Mouse (Mus musculus) liver, postnatal 0 days (tissue): ENCODE measurements around the gene Rnf181. TPM values are rescaled to one million over a fixed set of nuclear protein-coding genes. Genes with fewer than 3 reads are reported as not detected.
A peak's percentile ranks its signal among the peaks of the same experiment; 100 is the strongest.

ENCODE experiments used
- ATAC-seq: fragments of 200-750 bp; cut with Nextera tagmentation; 2 replicates; pipeline ENCODE4 v1.8.0; 2017; ENCODE audit warnings: mild to moderate bottlenecking, moderate library complexity
- DNase-seq: peaks from one replicate; pipeline ENCODE4 v3.0.0-alpha.2; 2016
- H3K27ac ChIP-seq: fragments of 300-500 bp; sonication (generic); 2 replicates; pipeline ENCODE4 v1.5.1; 2014; ENCODE audit warnings: antibody characterized with exemption, moderate library complexity, mild to moderate bottlenecking, low read depth
- H3K27me3 ChIP-seq: fragments of 300-500 bp; sonication (generic); 2 replicates; pipeline ENCODE4 v1.6.1; 2014; ENCODE audit warnings: low read length, control low read depth, mixed read lengths; ENCODE audit not compliant: insufficient read depth
- H3K36me3 ChIP-seq: fragments of 300-500 bp; sonication (generic); replicated peaks from 2 replicates; pipeline ENCODE4 v1.6.1; 2014; ENCODE audit warnings: mild to moderate bottlenecking, control low read depth, low read length, moderate library complexity, mixed read lengths; ENCODE audit not compliant: insufficient read depth
- H3K4me1 ChIP-seq: fragments of 300-500 bp; sonication (generic); 2 replicates; pipeline ENCODE4 v1.6.1; 2014; ENCODE audit warnings: antibody characterized with exemption, mild to moderate bottlenecking, control low read depth; ENCODE audit not compliant: insufficient read depth
- H3K4me2 ChIP-seq: fragments of 300-500 bp; sonication (generic); 2 replicates; pipeline ENCODE4 v1.6.1; 2014; ENCODE audit warnings: low read depth, mild to moderate bottlenecking, low read length, moderate library complexity, mixed read lengths
- H3K4me3 ChIP-seq: fragments of 300-500 bp; sonication (generic); 2 replicates; pipeline ENCODE4 v1.5.1; 2014; ENCODE audit warnings: low read depth, low read length
- H3K9ac ChIP-seq: fragments of 300-500 bp; sonication (generic); replicated peaks from 2 replicates; pipeline ENCODE4 v1.6.1; 2014; ENCODE audit warnings: mild to moderate bottlenecking, moderate library complexity
- H3K9me3 ChIP-seq: fragments of 300-500 bp; sonication (generic); 2 replicates; pipeline ENCODE4 v1.6.1; 2016; ENCODE audit warnings: mild to moderate bottlenecking, control low read depth, low read length, mixed read lengths
- CTCF ChIP-seq: sonication (generic); IDR thresholded peaks from 2 replicates; pipeline ENCODE4 v1.5.1; 2016; ENCODE audit warnings: antibody characterized with exemption, low read depth
- EP300 ChIP-seq: IDR thresholded peaks from 2 replicates; pipeline ENCODE4 v1.6.1; 2016; ENCODE audit warnings: antibody characterized with exemption, low read depth, mild to moderate bottlenecking
- WGBS: fragments of 180-500 bp; shearing (Covaris S2); extraction: QIAGEN DNeasy Blood & Tissue Kit; methylation state at CpG from one replicate; pipeline ENCODE4 v1.1.7; 2014; ENCODE audit not compliant: insufficient replicate concordance; 5-methylcytosine and 5-hydroxymethylcytosine counted together
- polyA plus RNA-seq: library from polyadenylated mRNA; unstranded; fragments of >200 nt; fragmentation: Nextera tagmentation; extraction: Ambion mirVana; gene quantifications from 2 replicates; pipeline ENCODE4 v1.2.1, GENCODE M21; 2015

Gene Rnf181
- polyA plus RNA-seq, 1 experiment from 2014 or later = 63.2 TPM

GRCm38 (mm10) chr6:72333111-72333510 is 33.6 kb downstream of the Rnf181 start:
- Histone ChIP-seq H3K27me3 (no peaks in the 10 kb centered on the region), H3K36me3 (peaks cover 85% of the 10 kb centered on the region), H3K4me1 (no peaks in the 10 kb centered on the region; the same call in 1 of the 2 replicates), H3K4me2 (peak overlapping the region; percentile 6), H3K27ac (peak overlapping the region; percentile 39; the same call in 1 of the 2 replicates), H3K9me3 (no peaks in the 10 kb centered on the region), H3K9ac (no peak overlapping the region), H3K4me3 (no peak overlapping the region)
- DNase-seq (no peak), ATAC-seq (0 out of 2 replicates have a peak, but pooled peaks have one; percentile 19)
- TF ChIP-seq CTCF = no peak
- no peak for TF ChIP-seq EP300
- WGBS = 76% methylated on average over 5 of the region's 5 CpGs

GRCm38 (mm10) chr6:72330133-72330532 is 36.6 kb downstream of the Rnf181 start:
- H3K9me3 ChIP-seq = no peaks in the 10 kb centered on the region
- H3K4me2 ChIP-seq = no peak overlapping the region
- DNase-seq = no peak
- TF ChIP-seq EP300 (no peak), CTCF (no peak)
- WGBS = 89% methylated on average over 4 of the region's 4 CpGs
- H3K4me3 ChIP-seq = no peak overlapping the region
- ATAC-seq = no peak
- peaks cover 80% of the 10 kb centered on the region for H3K36me3 ChIP-seq
- H3K9ac ChIP-seq = no peak overlapping the region
- H3K4me1 ChIP-seq = no peaks in the 10 kb centered on the region; the same call in 1 of the 2 replicates
- H3K27ac ChIP-seq = no peak overlapping the region
- no peaks in the 10 kb centered on the region for H3K27me3 ChIP-seq

GRCm38 (mm10) chr6:72329019-72329418 is 37.7 kb downstream of the Rnf181 start:
- WGBS = 81% methylated on average over 5 of the region's 5 CpGs
- H3K4me2 ChIP-seq = no peak overlapping the region
- no peak overlapping the region for H3K4me3 ChIP-seq
- H3K9me3 ChIP-seq = no peaks in the 10 kb centered on the region
- H3K36me3 ChIP-seq = peaks cover 79% of the 10 kb centered on the region
- no peak overlapping the region for H3K9ac ChIP-seq
- H3K27ac ChIP-seq = no peak overlapping the region
- no peaks in the 10 kb centered on the region; the same call in 1 of the 2 replicates for H3K4me1 ChIP-seq
- no peaks in the 10 kb centered on the region for H3K27me3 ChIP-seq
- DNase-seq = no peak
- no peak for ATAC-seq
- no peak for TF ChIP-seq EP300
- no peak for TF ChIP-seq CTCF

- Histone ChIP-seq H3K27me3 (no peaks in the 10 kb centered on the region), H3K4me3 (no peak overlapping the region), H3K27ac (no peak overlapping the region), H3K9ac (no peak overlapping the region), H3K9me3 (no peaks in the 10 kb centered on the region), H3K36me3 (peaks cover 76% of the 10 kb centered on the region), H3K4me2 (no peak overlapping the region), H3K4me1 (no peaks in the 10 kb centered on the region; the same call in 1 of the 2 replicates)
- peak; percentile 55 for DNase-seq
- WGBS = 54% methylated on average over 6 of the region's 6 CpGs
- TF ChIP-seq CTCF (peak; percentile 72), EP300 (no peak)
- peak; percentile 49 for ATAC-seq
Measured at GRCm38 (mm10) chr6:72326274-72326673, 40.5 kb downstream of the Rnf181 start.

- no peaks in the 10 kb centered on the region for H3K9me3 ChIP-seq
- 72% methylated on average over 6 of the region's 6 CpGs for WGBS
- H3K27ac ChIP-seq = peak overlapping the region; percentile 64
- TF ChIP-seq EP300 = peak; percentile 37; the same call in 1 of the 2 replicates
- TF ChIP-seq CTCF = no peak
- H3K36me3 ChIP-seq = peaks cover 81% of the 10 kb centered on the region
- no peak for DNase-seq
- no peak overlapping the region for H3K4me3 ChIP-seq
- no peaks in the 10 kb centered on the region for H3K4me1 ChIP-seq
- no peak overlapping the region for H3K4me2 ChIP-seq
- no peak overlapping the region for H3K9ac ChIP-seq
- peak; percentile 90 for ATAC-seq
- no peaks in the 10 kb centered on the region for H3K27me3 ChIP-seq
Measured at GRCm38 (mm10) chr6:72323786-72324508, 42.8 kb downstream of the Rnf181 start.

GRCm38 (mm10) chr6:72322936-72323335 is 43.8 kb downstream of the Rnf181 start:
- no peak for DNase-seq
- no peak overlapping the region for H3K9ac ChIP-seq
- H3K36me3 ChIP-seq = peaks cover 81% of the 10 kb centered on the region
- TF ChIP-seq CTCF (no peak), EP300 (no peak)
- H3K9me3 ChIP-seq = no peaks in the 10 kb centered on the region
- ATAC-seq = no peak
- H3K4me2 ChIP-seq = no peak overlapping the region
- H3K27me3 ChIP-seq = no peaks in the 10 kb centered on the region
- 100% methylated on average over 3 of the region's 3 CpGs for WGBS
- H3K27ac ChIP-seq = no peak overlapping the region
- no peaks in the 10 kb centered on the region for H3K4me1 ChIP-seq
- H3K4me3 ChIP-seq = no peak overlapping the region

- peak; percentile 72 for DNase-seq
- no peaks in the 10 kb centered on the region for H3K9me3 ChIP-seq
- no peak overlapping the region for H3K4me2 ChIP-seq
- no peak overlapping the region for H3K27ac ChIP-seq
- H3K9ac ChIP-seq = no peak overlapping the region
- 71% methylated on average over 11 of the region's 11 CpGs for WGBS
- ATAC-seq = no peak
- no peak overlapping the region for H3K4me3 ChIP-seq
- no peaks in the 10 kb centered on the region for H3K27me3 ChIP-seq
- TF ChIP-seq CTCF (peak; percentile 72), EP300 (no peak)
- H3K36me3 ChIP-seq = peaks cover 71% of the 10 kb centered on the region
- H3K4me1 ChIP-seq = 0 out of 2 replicates have a peak, but pooled peaks cover 2% of the 10 kb centered on the region
Measured at GRCm38 (mm10) chr6:72319019-72319418, 47.7 kb downstream of the Rnf181 start.
